Mouse (Mus musculus) ovary, postnatal 10 days (tissue): ENCODE results near the gene Mcu.

ENCODE experiments used
- DNase-seq: peaks from one replicate; pipeline ENCODE4 v3.0.0; 2022; ENCODE audit warnings: low spot score

Mcu gene

DNA sequence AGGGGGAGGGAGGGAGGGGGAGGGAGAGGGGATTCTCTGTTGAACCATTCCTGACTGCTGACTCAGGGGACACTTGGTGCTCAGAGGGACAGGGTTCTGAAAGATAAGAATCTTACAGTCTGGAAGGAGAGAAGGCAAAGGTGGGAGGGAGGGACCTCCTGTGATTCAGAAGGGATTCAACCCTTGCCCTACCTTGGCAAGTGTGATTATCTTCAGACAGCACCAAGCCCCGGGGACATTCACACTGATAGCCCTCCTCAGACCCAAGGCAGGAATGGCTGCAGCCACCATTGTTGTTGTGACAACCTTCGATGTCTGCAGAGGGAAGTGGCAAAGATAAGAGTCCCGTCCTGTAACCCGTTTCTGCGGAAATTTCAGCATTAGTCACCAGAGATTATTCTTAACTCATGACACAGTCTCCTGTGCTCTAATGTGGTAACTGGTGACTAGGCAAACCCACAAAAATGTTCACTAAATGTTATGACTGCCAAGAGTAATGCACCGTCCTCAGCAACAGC lies 185.7 kb downstream of the Mcu start:
- DNase-seq, result no peak

DNA sequence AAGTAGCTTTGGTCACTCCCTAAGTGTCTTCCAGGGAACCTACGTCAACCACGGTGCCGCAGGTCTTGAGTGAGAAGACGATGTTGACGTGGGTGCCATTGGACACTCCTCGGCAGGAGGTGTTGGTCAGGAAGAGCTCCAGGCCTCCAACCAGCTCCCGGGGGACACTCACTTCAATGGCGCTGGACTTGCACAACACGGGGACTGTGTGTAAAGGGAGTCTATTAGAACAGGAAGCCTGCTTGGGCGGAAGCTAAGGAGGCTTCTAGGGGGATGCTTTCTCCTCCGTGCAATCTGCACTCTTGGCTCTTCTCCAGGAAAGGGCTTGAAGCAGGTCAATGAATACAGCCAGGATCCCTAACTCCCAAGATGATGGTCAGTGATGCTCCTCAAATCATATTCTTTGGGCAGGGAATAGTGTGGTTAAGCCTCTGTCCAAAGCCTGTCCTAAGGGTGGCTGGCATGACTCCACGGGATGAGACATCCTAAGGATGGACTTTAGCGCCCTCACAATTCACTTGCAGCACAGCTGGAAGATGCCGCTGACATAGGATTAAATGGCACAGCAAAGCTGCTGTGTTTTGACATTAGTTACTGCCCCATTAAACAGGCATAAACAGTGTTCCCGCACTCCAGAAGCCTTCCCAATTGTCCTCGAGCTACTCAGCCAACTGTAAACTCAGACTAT lies 186.9 kb downstream of the Mcu start:
- DNase-seq, result no peak

DNA sequence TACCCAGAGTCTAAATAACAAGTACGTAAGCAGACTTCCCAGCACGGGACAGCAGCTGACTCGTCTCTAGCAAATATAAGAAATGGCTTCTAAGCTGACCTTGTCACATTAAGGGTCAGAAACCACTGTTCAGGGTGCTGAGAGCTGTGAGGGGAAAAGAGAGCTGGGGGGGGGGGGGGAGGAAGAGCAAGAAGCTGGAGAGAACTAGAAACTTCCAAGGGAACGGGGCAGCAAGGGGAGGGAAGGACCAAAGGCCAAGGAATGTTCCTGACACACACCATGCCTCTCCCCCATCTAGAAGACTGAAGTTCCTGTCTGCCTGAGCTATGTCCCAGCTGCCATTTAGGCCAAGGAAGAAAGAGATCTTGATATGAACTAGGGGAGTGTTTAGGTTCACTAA lies 190.1 kb downstream of the Mcu start:
- no peak for DNase-seq

DNA sequence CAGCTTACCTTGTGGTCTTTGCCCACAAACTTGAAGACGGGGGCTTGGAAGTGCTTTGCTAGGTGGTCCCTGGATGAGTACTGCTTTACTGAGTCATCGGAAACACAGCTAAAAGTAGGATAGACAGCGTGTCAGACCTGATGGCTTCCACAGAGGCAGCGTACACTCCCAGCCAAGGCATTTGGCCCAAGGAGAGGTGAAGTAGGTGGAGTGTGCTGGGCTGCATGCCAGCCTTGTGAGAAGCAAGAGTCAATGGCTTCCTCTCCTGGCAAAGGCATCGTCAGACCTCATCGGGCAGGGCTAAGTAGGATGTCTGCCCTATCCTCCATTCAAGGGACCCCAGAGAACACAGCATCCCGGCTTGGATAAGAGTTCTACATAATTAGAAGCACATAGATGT lies 191.1 kb downstream of the Mcu start:
- no peak for DNase-seq

DNA sequence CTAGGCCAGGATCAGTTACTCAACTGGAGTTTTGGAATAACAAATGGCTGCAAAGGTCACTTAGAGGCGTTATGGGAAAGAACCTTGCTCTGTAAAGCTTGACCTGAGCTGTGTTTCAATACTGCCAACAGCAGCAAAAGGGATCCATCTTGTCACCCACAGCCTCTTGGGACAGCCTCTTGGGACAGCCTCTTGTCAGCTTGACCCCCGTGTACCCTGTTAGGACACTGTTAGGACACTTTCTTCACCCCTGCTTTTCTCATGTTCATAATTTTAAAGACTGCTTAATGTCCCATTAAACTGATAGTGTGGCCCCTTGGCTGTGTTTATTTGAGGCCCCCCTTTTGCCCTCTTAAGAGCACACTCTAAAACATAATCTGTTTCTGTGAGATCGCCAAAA lies 192.0 kb downstream of the Mcu start:
- DNase-seq, result no peak

DNA sequence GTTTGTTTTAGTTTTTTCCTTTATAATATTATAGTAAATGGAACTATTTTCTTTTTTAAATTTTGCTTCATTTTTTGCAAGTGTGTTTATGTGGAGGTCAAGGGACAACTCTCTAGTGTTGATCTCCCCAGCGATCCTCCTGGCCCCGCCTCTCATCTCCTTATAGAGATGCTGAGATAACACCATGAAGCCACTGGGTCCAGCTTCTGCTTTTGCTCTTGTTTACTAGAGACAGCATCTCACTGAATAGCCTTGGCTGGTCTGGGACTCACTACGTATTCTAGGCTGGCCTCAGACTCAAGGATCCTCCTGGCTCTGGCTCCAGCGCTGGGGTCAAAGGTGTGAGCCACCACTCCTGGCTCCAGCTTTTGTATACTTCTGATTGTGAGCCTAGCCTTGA lies 197.0 kb downstream of the Mcu start:
- no peak for DNase-seq

DNA sequence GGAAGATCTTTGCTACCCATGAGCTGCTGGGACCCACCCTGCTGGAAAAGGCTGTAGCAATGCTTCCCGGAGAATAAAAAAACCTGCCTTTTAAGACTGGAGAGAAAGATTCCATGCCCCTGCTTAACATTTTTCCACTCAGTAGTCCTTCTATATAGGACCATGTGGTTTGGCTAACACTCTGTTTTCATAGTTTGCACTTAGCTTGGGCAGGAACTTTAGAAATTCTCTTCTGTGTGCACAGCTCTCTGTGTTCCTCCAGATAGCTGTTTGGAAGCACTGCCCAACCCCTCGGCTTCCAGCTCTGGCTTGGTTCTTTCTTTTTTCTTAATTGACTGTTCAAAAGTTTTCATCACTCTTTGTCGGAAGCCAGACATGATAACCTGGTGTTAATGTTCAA lies 199.9 kb downstream of the Mcu start:
- DNase-seq, result no peak

DNA sequence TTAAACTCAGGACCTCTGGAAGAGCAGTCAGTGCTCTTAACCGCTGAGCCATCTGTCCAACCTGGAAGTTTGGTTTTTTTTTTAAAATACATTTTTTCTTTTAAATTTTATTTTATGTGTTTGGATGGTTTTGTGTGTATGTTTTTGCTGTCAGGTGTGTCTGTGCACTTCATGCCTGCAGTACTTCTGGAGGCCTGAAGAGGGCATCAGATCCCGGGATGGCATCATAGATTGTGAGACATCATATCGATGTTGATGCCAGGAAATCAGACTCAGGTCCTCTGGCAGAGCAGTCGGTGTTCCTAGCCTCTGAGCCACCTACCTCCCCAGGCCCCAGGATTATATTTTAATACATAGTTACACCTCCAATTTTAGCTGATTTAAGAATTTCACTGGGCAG lies 202.8 kb downstream of the Mcu start:
- DNase-seq, result no peak

DNA sequence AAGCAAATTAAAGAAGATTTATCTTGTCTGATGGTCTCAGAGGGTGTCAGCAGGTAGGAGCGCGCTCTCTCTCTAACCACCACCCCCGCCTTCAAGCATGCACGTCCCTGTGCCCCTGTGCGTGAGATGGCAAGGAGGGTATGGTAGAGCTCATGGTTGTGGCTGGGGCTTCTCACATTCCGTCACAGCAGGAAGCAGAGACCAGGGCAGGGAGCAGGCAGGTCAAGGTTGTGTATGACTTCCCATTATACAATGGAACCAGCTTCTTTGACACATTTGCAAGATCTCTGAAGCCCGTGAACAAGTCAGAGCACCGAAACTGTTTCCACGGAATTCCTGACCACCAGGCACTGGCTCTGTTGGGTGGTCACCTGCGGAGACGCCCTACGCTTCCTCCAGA lies 206.2 kb downstream of the Mcu start:
- no peak for DNase-seq

DNA sequence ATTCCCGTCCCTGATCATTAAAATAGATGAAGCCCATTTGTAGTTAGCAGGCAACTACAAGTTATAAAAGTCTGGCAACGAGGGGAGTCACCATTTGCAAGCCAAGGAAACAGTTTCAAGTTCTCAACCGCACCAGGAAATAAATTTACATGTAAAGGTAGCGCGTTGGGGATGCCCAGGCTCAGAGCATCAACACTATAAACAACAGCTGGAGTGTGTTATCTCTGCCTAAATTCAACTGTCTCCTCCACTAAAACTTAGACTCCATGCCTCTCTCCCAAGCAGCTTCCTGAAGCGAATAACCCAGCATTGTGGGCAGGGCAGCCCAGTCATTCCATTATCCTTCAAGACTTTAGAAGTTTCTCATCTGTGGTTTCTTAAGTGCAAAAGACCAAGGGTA lies 208.0 kb downstream of the Mcu start:
- DNase-seq, result no peak

DNA sequence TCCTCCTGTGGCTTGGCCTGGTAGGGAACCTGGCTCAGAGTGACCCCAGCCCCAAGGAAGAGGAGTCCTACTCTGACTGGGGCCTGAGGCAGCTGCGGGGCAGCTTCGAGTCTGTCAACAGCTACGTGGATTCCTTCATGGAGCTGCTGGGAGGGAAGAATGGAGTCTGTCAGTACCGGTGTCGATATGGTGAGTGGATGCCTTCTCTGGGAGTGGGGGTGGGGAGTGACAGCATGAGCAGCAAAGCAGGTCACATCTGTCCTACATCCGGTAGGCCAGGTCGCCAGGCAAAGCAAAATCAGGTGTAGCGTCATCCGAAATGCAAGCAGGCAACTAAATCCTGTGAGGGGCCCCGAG lies 212.7 kb downstream of the Mcu start:
- DNase-seq, result no peak

DNA sequence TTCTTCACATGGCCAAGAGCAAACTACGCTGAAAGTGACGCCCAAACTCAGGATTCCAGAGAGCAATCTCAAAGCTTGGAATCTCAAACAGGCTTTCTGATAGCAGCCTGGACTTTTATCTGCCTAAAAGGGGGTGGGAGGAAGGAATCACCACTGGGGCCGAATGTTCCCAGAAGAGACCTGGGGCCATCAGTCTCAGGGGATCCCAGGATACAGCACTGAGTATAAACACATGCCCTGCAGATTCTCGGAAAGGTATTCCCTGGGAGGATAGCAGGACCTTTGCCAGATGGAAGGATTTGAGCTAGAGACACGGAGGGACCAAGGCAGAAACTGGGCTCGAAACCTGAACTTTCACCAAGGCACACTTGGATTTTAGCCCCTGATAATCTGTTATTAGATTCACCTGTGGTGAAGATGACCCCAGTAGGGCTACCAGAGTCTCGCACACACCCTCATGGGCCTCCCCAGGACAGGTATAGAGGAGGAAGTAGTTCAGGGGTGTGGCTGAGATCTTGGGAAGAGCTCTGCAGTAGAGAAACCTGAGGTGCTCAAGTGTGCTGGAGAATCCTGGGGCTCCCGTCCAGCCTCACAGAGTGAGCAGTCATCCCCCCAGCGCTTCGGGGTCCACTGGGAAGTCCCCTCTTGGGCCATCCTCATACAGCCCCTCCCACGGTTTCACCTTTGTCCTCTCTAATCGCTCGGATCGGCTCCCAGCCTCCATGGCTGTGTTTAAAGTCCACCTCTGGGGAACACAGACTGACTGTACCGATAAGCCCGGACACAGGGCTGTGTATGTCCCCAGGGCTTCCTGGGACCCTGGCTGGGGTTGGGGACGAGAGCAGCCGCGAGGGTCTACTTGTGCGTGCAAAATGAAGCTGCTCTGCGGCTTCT lies 213.3 kb downstream of the Mcu start, which contains the start of gene Pla2g12b:
Gene Pla2g12b (plus strand): TSS at position 762 of the 894 bp plus-strand sequence.
- DNase-seq, result no peak
